Mouse (Mus musculus): Measurements from ENCODE around the gene Cept1. TPM values are rescaled to one million over a fixed set of nuclear protein-coding genes. Genes with fewer than 3 reads are reported as not detected.

Cept1 gene
- polyA plus RNA-seq, 1 experiment from 2014 or later: 46.8 TPM

DNA sequence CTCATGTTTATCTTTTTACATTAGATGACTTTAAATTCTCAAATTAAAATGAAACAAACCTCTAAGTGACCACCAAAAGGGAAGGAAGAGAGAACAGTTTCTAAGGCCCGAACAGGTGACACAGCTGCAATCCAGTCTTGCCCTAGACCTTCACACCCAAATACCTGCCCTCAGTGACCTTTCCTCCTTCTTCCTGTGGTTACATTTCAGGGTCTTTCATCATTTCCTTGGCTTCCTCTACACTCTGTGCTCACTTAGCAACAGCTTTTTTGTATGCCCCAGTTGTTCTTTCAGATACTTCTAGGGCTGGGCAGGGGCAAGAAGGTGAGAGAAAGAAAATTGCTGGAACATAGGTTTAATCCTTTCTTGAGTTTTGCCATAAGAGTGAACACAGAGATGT is 82.9 kb downstream of the Cept1 start:
- no peak for ATAC-seq (ENCODE audit: low FRiP score)
- no peak overlapping the region for H3K4me3 ChIP-seq (replicated peaks)
- no peaks in the 10 kb centered on the region for H3K9me3 ChIP-seq (replicated peaks)
- no peaks in the 10 kb centered on the region for H3K27me3 ChIP-seq (replicated peaks)
- no peaks in the 10 kb centered on the region for H3K4me1 ChIP-seq
- 94% methylated on average over 1 of the region's 1 CpGs for WGBS
- H3K4me2 ChIP-seq: no peak overlapping the region
- H3K36me3 ChIP-seq: no peaks in the 10 kb centered on the region
- H3K9ac ChIP-seq (replicated peaks): no peak overlapping the region
- H3K27ac ChIP-seq (replicated peaks): no peak overlapping the region

DNA sequence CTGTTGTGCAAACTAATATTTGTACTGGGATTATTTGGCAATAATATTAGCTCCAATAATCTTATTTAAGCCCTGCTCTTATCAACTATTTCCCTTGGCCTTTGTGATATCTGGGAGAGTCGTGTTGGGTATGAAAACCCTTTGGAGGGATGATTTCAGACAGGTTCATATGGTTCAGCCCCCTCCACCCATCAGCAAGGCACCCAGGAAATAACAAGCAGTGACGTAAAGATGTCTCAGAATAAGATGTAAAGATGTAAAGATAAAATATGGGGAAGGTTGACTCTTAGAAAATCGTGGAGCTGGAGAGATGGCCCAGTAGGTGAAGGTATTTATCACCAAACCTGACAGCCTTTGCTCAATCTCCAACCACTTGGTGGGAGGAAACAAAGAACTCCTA is 85.1 kb downstream of the Cept1 start:
- no peak for ATAC-seq (ENCODE audit: low FRiP score)
- Histone ChIP-seq H3K27ac (replicated peaks) (no peak overlapping the region), H3K4me1 (no peaks in the 10 kb centered on the region), H3K4me3 (replicated peaks) (no peak overlapping the region), H3K4me2 (no peak overlapping the region), H3K9ac (replicated peaks) (no peak overlapping the region), H3K9me3 (replicated peaks) (no peaks in the 10 kb centered on the region), H3K27me3 (replicated peaks) (no peaks in the 10 kb centered on the region), H3K36me3 (no peaks in the 10 kb centered on the region)
- WGBS: 68% methylated on average over 3 of the region's 3 CpGs

DNA sequence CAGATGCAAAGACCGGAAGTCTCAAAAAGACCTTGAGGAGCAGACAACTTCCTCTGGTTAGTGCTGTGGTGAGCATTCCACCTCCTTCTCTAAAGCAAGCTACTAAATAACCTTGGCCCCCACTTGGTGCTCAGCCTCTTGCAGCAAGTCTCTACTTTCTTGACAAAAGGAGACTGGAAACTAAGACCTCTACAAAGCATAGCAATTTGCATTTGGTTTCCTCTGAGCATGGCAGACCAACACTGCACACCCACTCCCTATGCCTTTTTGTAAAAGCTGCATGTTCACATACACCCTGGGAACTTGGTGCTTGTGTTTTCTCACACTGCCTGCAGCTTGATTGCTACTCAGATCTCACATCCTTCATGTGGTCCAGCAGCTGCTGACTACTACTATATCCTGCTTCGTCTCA is 85.5 kb downstream of the Cept1 start:
- Histone ChIP-seq H3K36me3 (no peaks in the 10 kb centered on the region), H3K9me3 (replicated peaks) (no peaks in the 10 kb centered on the region), H3K9ac (replicated peaks) (no peak overlapping the region), H3K27ac (replicated peaks) (no peak overlapping the region), H3K4me3 (replicated peaks) (no peak overlapping the region), H3K4me1 (no peaks in the 10 kb centered on the region), H3K27me3 (replicated peaks) (no peaks in the 10 kb centered on the region), H3K4me2 (no peak overlapping the region)
- WGBS: 92% methylated on average over 2 of the region's 2 CpGs
- no peak for ATAC-seq (ENCODE audit: low FRiP score)

DNA sequence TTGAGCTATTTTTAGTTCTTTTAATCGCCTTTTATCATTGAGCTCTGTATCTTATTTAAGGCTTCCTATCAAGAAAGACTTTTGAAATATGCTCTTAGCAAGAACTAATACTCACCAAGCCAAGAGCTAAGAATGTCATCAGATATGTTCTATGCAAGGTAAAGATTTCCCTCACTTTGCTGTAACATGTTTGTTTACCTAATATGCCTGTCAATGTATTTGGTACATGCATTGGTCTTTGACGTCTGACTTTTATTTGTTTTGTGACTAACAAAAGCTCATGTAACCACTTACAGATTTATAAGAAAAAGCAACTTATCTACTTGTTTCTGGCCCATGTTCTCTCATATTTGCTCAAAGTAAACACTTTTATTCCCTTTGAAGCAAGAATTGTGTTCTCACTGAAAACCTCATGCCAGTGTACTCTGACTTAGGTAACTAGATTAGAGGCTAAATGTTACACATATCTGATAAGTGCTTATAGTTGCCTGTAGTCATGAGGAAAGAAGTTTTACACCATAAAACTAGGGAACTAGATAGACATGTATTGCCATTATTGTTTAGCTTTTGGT is 90.2 kb downstream of the Cept1 start:
- H3K9ac ChIP-seq (replicated peaks): no peak overlapping the region
- no peaks in the 10 kb centered on the region for H3K36me3 ChIP-seq
- 83% methylated on average over 2 of the region's 2 CpGs for WGBS
- H3K9me3 ChIP-seq (replicated peaks): no peaks in the 10 kb centered on the region
- H3K4me3 ChIP-seq (replicated peaks): no peak overlapping the region
- H3K27me3 ChIP-seq (replicated peaks): no peaks in the 10 kb centered on the region
- H3K4me1 ChIP-seq: no peaks in the 10 kb centered on the region
- H3K4me2 ChIP-seq: no peak overlapping the region
- ATAC-seq (ENCODE audit: low FRiP score): no peak
- H3K27ac ChIP-seq (replicated peaks): no peak overlapping the region

DNA sequence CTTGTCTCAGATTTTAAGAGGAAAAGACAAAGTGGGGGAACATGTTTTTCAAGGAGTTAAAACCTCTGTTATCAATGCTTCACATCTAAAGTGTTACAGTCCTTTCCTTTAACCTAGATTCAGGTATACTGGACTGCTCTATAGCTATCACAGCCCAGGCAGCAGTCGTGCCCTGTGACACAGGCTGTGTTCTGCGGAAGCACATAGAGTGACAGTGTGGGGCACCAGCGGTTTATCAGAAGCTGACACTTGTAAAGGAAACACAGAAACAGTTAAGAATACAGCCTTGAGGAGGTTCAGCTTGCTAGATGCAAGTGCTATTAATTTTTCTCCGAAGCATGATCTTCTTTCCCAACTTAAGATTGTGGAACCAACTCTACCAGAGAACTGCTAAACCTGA is 95.0 kb downstream of the Cept1 start:
- Histone ChIP-seq H3K9ac (replicated peaks) (no peak overlapping the region), H3K27me3 (replicated peaks) (no peaks in the 10 kb centered on the region), H3K9me3 (replicated peaks) (no peaks in the 10 kb centered on the region), H3K4me2 (no peak overlapping the region), H3K4me1 (no peaks in the 10 kb centered on the region), H3K4me3 (replicated peaks) (no peak overlapping the region), H3K27ac (replicated peaks) (no peak overlapping the region), H3K36me3 (no peaks in the 10 kb centered on the region)
- ATAC-seq (ENCODE audit: low FRiP score): no peak
- WGBS: 82% methylated on average over 4 of the region's 4 CpGs

Other genes starting within 250 kb of the Cept1 start
- gene Chil6, start 141.6 kb downstream of the Cept1 start, polyA plus RNA-seq (2015; fragmentation: Nextera tagmentation; extraction: Ambion mirVana): not detected in 2 replicates
- gene Dennd2d, start 65.4 kb downstream of the Cept1 start, polyA plus RNA-seq (2015; fragmentation: Nextera tagmentation; extraction: Ambion mirVana): 0.52 and 7.0 TPM in 2 replicates
- 65.5 and 68.5 TPM in 2 replicates for gene Dram2, start within 50 bp of the Cept1 start, polyA plus RNA-seq (2015; fragmentation: Nextera tagmentation; extraction: Ambion mirVana)
- 15.2 and 15.8 TPM in 2 replicates for gene Lrif1, start 137.2 kb upstream of the Cept1 start, polyA plus RNA-seq (2015; fragmentation: Nextera tagmentation; extraction: Ambion mirVana)
- gene Cd53, start 242.3 kb upstream of the Cept1 start, polyA plus RNA-seq (2015; fragmentation: Nextera tagmentation; extraction: Ambion mirVana): 5.6 and 15.5 TPM in 2 replicates

Measured in neural tube, embryonic 15.5 days (tissue).